Mouse (Mus musculus) gastrocnemius, postnatal 10 days (tissue): ENCODE measurements around the gene Slamf7. TPM values are rescaled to one million over a fixed set of nuclear protein-coding genes. Genes with fewer than 3 reads are reported as not detected.
"Not testable (repeated sequence)": the region's sequence is repeated elsewhere in the genome, so short reads cannot be mapped to it uniquely, and the experiment has no call there.

Source experiments
- DNase-seq: peaks from one replicate; pipeline ENCODE4 v3.0.0; 2021; ENCODE audit warnings: mixed read lengths
- long read RNA-seq, 2 experiments: library from polyadenylated mRNA; stranded (forward); transcript quantifications; one replicate each; pipeline ENCODE4 v2.0.0; 2021
- total RNA-seq, 2 experiments: library from RNA; stranded (reverse); gene quantifications; 2 replicates each; pipeline ENCODE4 v1.2.3; 2021

Gene Slamf7
- under 1 TPM; 0.09 to 0.25 TPM for total RNA-seq
- long read RNA-seq, experiment 1, result 0 reads
- long read RNA-seq, experiment 2, result 0 reads

DNA sequence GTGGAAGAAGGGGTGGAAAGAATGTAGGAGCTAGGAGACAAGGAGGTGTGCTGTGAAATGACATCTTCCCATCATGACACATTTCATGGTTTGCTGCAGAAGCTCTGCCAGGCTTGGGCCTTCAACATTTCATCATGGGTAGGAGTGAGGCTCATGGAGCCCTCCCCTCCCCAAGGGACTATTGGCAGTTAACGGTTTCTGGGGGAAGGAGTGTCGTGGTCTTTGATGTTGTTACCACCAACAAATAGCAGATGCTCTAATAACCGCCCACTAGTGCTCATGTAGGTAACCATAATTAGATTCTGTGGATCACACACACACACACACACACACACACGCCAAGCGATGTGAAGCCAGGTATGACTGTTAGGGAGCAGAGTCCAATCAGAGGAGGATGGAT, at the start of gene Slamf7:
Gene Slamf7 (minus strand): TSS at position 302 of the 400 bp plus-strand sequence.
- no peak for DNase-seq

DNA sequence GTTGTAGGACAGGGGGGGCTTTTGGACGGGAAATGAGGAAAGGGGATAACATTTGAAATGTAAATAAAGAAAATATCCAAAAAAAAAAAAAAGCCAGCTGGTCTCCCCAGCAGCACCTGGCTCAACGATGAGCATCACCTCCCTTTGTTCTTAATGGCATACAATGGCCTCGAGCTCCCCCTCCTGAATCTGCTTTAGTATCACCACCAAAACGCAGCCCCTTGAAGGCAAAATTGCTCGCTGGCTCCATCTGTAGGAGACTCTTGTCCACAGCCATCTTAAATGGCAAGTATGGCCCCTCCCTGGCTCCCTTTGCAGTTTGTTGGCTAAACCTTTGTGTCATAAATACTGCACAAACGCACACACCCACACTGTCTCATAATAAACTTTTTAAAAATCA, 46.1 kb upstream of the Slamf7 start:
- DNase-seq, result no peak

DNA sequence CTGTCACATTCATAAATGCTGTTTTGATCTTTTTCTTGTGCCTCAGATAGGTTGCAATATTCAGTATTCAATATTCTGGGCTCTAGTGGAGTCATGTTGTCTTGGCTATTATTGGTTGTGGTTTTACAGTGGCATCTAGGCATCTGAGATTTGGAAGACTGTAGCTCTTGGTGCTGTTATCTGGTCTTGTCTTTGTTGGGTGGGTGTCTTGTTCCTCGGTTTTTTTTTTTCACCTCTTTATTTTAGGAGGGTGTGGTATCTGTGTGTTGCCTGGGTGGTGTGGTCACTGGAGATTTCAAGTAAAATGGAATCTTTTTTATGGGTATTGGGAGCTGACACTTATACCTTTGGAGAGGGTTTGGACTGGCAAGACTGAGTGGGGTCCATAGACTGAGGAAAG, 41.1 kb upstream of the Slamf7 start:
- DNase-seq, result no peak

DNA sequence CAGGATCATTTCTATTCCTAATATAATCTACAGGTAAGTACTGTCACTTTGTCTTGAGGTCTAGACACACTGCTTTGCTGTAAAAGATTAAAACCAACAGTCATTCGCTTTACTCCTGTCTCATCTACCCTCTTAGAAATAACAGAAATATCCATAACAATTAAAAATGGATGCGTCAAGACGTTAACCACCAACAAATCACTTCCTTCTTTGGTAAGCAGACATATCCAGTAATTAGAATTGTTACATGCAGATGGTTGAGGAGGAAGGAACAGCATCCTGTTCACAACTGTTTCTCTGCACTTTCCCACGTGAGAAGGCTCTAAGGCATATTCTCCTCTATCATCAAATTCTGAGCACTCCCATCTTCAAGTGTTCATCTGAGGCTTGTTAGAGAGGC, 34.5 kb upstream of the Slamf7 start:
- DNase-seq, result no peak

DNA sequence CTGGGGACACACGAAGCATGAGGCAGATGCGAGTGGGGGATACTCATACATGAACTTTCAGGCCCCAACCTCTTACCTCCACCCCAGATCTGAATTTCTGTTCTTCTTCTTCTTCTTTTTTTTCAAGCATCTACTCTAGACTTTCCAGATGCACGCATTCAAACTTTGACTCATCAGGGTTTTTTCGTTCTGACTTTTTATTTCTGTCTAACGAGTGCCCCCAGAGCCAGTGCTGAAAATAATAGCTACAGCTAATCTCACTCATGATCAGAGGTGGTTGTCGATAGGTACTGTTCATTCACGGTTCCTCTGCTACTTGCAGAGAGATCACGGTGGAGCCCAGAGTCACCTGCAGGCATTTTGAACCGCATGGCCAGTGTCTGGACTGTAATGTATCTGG, 32.1 kb upstream of the Slamf7 start:
- no peak for DNase-seq

DNA sequence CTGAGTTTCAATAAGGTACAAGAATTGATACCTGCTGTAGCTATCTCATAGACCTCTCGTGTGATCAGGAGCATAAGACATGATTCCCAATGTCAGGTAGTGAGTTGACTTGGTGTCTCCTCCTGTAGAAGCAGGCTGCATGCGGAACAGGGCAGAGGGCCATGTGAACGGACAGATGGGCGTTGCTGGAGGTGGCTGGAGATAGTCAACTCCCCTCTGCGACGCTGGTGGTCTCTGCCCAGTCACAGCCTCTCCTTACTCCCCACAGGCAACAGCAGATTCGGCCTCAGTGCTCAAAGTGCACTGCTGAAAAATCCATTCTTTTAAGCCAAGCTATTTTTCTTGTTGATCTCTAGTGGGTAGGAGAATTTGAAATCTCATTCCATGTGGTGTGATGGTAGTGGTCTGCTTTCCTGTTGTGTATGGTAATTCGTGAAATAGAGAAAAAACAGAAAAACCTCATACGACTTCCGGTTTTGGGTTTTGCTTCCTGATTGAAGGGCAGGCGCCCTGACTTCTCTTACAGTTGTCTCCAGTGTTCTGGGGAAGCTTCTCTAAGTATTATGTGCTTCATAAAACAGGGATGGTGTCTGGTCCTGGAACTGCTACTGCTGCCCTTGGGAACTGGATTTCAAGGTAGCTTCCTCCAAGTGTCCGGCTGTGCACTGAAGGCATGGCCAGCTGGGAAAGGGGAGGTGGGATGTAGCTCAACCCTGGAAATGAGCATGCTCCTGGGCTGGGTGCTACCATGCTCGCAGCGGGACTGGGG, 28.9 kb upstream of the Slamf7 start, which contains the start of gene Cd48:
Gene Cd48 (plus strand): TSS at position 479 of the 769 bp plus-strand sequence.
- no peak for DNase-seq

DNA sequence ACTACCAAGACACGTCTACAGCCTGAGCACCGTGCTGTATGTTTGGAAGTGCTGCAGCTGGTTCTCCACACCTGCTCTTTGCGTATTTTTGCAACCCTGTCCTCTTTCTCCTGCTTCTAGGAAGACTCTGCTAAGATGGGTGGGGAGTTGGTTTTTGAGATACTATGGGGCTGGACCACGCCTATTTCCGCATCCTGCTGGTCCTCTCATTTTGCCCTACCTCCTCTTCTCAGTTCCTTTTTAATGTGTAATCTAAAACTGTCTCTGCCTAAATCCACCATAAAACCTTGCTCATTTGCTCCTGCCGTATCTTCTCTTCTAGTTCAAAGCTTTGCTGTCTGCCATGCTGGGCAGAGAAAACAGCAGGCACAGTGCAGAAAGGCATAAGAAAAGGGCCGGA, 28.2 kb upstream of the Slamf7 start:
- DNase-seq, result no peak

DNA sequence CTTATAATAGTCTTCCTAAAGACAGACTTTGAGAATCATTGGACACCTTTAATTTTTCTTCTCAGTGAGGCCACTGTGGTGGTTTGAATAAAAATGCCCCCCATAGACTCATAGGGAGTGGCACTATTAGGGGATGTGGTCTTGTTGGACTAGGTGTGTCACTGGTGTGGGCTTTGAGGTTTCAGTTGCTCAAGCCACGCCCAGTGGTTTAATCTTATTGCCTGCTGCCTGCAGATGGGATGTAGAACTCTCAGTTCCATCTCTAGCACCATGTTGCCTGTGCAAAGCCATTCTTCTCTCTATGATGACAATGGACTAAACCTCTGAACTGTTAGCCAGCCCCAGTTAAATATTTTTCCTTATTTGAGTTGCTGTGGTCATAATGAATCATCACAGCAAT, 24.9 kb upstream of the Slamf7 start:
- DNase-seq, result no peak

DNA sequence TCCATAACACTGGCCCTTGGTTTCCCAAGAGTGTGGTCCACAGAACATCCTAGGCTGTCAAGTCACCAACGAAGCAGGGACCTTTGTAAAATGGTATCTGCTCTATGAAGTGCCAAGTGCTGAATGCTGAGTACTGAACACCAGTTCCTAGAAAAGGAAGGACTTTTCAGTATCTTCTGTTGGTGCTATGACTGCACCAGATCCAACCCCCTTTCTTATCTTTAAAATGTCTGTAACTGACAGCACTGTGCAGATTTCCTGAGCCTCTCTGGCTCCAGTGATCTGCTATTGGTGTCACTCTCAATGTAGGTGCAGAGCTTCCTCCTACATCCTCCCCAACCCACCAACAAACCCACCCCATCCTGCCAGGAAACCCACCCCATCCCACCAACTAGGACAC, 21.6 kb upstream of the Slamf7 start:
- DNase-seq, result no peak

DNA sequence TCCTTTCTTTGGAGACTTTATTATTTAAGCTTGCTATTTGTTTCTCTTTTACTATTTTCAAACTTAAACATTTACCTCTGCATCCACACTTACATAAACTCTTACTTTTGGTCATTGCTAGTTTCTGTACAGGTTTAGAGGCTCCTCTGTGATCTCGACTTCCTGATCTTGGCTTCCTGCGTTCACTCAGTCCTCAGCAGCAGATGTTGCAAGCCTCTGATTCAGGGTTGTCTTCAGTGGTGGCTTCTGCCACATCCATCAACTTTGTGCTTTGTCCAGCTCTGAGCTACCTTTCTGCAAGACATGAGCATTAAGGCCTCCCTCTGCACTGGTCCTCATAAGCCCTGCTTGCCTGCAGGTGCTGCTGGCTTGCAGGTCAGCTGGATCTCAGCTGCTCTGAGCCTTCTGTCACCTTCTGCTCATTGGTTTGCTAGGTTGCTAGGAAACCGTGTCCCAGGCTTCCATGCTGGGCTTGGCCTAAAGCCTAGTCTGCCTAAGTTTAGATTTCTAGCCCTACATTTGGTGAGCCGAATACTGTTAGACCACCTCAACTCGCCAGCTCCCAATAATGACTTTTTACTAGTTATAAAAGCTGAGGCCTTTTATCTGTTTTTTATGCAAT, 20.1 kb upstream of the Slamf7 start:
- DNase-seq, result no peak

DNA sequence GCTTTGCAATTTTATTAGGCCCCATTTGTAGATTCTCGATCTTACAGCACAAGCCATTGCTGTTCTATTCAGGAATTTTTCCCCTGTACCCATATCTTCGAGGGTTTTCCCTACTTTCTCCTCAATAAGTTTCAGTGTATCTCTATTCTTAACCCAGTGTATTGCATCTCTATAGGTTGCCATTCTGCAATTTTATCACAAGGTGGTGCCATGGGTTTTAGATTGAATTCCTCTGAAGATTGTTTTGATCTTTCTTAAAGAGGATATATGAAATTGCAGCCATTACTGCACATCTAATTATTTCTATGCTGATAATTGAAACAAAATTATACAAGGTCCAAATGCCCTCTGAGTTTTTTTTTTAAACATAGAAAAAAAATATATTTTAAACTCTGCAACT, 19.6 kb upstream of the Slamf7 start:
- DNase-seq, result not testable (repeated sequence)

DNA sequence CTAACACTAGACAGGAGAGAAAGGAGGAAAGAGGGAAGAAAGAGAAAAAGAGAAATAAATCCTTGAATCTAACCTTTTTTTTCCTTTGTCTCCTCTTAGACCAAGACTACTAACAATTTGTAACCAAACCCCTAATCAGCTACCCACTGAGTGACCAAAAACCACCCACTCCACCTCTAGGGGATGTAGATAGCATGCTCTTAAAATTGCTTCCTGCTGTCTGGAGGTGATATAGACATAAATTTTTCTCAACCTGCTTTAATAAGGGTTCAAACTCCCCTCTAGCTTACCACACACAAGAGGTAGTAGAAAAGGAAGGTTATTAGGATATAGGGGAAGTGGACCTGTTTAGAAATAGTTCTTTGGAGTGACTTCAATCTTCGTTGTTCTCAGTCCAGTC, 14.3 kb upstream of the Slamf7 start:
- DNase-seq, result no peak

DNA sequence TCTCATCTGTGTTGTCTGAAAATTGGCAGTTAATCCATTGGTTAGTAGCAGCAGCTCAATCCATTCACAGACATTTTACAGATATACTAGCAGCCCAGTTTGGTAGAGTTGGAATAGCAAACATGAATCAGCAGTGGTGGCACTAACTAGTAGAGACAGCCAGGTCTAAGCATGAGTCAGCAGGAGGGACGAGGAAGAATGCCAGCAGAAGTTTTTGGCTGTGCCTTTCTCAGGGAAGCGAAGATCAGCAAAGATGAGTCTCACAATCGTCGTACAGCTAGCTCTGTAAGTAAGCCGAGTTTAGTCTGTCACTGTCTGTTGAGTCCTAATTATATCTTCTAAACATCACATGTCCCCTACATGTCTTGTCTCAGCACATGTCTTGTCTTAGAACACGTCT, 13.5 kb upstream of the Slamf7 start:
- no peak for DNase-seq

DNA sequence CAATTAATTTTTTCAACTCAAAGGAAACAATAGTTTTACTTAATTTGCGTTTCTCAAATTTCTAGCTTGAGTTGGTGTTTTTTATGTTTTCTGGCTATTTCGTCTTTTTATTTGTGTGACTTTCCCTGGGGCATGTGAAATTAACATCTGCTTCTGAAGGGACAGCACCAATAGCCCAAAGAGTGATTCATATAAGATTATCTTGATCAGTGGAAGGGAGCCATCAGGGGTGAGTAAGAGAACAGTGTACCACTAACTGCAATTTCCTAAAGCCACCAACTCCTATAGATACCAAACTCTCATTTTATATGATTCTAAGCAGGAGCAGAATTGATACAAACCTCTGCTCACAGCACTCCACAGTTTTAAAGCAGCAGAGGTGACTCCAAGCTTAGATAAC, 10.9 kb upstream of the Slamf7 start:
- no peak for DNase-seq

DNA sequence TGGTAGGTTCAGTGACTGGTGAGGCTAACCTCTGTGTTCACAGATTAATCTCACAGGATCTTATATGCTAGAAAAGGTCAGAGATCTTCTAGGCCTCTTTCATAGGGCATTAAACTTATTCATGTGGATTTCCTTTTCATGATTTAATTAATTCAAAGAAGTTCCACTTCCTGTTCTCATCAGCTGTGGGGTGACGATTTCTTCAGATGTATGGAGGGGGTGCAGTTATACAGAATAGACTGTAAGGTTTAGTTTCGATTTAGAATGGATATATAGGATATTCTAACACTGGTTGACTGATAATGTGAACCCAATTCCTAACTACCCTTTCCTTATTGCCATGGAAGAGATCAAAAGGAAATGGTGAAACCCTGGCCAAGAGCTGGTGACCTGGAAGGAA, 8.6 kb upstream of the Slamf7 start:
- DNase-seq, result no peak

DNA sequence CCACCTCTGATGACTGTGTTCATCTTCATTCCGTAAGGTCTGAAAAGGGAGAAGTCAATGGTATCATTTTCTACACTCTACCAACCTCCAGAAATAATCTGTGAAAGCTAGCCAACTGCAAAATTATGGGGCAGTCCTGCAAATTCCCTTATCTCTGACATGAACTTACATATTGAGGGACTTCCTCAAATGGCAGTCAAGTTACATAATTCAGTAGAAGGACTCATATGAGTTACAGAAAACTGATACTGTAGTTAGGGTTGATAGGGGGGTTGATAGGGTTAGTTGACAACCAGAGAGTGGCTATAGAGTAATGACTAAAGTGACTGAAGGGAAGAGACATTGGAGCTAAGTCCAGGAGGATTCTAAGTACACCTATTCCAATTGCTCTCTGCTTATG, 7.6 kb upstream of the Slamf7 start:
- DNase-seq, result no peak

DNA sequence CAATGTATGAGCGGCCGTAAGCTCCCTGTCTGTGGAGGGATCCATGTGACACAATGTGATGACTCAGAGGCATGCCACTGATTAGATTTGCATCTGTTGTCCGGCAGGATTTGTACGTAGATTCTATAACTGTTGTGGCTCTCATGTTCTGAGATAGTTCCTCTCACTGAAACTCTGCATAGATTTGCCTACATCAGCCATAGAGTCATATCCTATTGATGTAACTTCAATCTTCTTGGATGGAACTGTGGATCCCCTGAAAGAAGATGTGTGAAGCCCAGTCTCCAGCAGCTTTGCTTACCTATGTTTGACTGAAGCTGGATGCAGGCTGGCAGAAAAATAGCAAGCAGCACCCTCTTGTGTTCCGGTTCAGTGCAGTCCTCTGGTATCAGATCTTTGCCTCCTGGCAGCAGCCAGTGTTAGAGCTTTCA, 5.7 kb upstream of the Slamf7 start:
- DNase-seq, result no peak

DNA sequence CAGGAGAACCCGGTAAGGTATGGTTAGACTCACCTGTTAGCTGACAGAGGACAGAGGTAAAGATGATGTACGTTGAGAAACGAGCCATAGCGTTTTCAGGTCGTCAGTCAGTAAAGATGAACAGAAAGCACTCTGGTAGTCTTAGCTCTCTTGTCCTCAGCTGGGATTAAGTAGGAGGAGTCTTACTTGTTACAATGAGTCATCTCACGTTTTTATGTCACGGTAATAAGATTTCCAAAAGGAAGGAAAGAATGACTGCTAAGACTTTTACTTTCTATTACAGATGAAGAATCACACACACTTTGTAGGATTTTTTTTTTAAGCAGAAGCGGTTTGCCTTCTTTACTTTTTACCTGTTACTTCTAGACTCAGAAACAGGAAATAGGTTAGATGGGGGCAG, 4.0 kb downstream of the Slamf7 start:
- DNase-seq, result no peak

DNA sequence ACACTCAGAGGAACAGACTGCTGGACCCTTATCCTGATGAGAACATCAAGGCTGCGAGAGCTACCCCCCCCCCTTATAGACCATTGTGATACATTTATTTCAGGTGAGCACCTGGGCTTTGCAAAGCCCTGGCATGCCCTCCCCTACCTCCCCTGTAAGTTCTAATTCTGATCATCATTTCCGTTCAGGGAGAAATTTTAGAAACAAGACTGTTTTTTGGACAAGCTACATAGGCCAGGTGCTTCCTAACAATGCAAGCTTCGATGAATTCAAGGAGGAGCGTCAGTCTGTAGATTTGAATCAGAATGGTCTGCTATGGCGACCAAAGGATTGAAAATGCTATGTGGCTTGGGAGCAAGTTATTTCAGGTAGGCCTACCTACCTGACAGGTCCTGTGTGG, 5.1 kb downstream of the Slamf7 start:
- DNase-seq, result no peak

DNA sequence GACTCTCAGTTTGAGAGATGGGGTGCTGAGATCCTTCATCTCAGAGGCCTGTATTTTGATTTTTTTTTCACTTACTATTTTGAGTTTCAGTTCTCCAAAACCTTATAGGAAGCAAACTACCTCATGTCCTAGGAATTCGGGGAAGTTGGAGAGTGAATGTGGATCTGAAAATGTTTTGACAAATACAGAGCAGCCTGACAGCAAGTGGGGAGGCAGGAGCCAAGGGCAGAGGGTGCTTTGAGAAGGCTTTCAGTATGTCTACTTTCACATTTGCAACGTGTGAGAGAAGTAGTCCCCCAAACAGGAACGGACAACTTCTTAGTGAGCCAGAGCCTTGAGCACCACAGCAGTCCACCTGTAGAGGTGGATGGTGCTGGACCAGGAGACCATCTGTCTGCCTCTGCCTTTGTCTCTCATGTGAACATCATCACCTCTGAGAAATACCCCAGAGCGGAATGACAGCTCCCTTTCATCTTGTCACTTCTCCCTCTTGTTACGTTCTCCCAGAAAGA, 6.3 kb downstream of the Slamf7 start:
- DNase-seq, result no peak

DNA sequence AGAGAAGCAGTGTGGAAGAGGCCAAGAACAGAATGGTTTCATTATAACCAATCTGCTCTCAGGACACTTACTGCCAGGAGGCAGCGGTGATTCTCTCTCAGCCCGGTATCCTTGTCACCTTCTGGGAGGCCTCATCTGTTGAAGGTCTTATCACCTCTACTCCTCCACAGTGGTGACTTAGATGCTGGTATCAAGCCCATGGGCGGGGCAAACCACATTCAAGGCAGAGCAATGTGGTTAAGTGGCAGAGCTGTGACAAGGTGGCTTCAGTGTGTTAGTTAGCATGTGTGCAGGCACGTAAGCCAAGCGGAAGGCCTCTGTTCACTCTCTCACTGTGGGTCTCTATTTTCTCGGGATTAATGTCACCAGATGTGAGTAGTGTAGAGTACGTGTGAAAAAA, 9.2 kb downstream of the Slamf7 start:
- no peak for DNase-seq

DNA sequence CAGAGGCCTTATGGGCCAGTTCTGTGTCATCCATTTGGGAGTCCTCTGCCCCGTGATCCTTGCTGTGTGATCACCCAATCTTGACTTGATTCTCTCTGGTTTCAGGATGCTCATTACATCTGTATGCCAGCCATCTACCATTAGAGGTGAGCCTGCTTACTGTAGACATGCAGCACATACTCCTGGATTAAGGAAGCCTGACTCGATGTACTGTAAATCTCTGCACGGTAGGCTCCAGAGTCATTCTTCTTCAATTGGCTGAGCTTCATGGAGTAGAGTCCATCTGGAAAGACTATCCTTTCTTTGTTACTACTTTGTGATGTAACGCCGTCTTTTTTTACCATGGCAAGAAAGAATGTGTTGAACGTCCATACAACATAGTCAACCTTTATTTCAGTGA, 12.0 kb downstream of the Slamf7 start:
- DNase-seq, result no peak

DNA sequence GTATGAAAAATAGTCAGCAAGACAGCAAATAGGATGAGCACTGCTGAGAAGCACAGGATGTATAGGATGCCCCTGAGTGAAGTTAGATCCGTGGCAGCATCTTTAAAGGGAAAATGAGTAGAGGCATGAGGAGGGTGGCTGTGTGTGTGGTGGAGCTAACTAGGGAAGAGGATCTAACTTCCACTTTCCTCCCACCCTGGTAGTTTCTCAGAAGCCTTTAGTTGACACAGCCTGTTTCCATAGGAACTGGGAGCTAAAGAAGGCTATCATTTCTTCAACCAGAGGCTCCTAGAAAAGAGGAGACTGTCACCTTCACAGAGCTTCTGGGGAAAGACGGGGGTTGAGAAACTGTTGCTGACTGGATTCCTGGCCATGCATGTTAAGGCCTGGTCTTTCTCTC, 14.1 kb downstream of the Slamf7 start:
- DNase-seq, result no peak

DNA sequence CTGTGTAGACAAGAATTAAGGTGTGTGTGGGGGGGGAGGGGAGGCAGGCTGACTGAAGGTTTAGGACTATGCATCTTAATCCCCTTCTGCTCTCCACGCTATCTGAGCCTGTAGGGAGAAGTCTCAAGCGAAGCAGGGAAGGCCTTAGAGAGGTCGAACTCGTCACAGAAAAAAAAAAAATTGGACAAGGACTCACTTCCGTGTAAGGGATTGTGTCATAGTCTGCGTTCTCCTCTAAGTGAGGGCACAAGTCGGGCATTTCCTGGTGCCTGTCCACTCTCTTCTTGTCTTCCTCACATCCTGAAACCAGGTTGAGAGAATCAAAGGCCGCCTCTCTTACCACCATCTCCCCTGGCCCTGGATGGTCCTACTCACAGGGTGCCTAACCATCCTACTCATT, 15.7 kb downstream of the Slamf7 start:
- no peak for DNase-seq
